Mouse (Mus musculus): Measurements from ENCODE around the gene Crygd.
A peak's percentile ranks its signal among the peaks of the same experiment; 100 is the strongest.

DNA sequence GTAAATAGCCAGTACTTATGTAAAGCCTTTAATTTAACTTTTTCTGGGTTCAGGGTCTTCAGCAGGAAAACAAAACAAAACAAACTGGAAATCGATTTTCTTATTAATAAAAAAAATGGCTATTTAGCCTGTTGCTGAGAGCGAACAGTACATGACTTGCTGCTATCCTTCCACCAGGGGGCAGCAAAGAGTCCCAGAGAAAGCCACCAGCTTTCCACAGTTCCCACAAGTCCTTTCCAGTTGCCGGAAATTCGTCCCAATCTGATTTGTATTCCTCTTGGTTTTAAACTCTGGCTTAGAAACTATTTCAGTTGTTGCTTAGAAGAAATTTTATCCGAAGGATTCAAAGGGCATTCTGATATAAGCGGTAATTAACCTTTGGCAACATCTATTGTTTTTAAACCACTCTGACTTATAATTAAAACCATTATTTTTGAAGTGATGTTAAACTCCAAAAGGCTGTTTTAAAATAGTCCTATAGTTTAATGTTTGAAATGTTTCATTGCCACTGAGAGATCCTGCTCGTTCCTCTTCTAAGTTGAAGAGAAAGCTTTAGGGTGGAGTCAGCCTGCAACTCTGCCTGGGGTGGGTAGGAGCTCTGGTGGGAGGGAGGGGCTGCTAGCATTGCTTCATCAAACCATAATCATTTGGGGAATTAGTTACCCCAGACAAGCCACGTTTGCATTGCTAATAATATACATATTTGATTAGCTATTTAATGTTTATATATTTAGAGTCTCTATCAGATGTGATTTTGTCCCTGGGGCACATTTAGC is 49.0 kb upstream of the Crygd start:
- TF ChIP-seq CTCF (IDR thresholded peaks at IDR 0.05; ENCODE audit: low read depth, low read length) (peak; percentile 83), POLR2A (IDR thresholded peaks at IDR 0.05; ENCODE audit: borderline replicate concordance, low read depth, low read length) (no peak)
